Mouse (Mus musculus) heart, adult 2 months (tissue): ENCODE results near the gene Ankrd34a.

Experiments
- CTCF ChIP-seq: fragments of 200-600 bp; IDR thresholded peaks from 2 replicates; pipeline ENCODE4 v1.8.1; 2022; ENCODE audit warnings: antibody characterized with exemption, mild to moderate bottlenecking, moderate library complexity
- EP300 ChIP-seq: fragments of 200-500 bp; IDR thresholded peaks from 2 replicates; pipeline ENCODE4 v1.6.1; 2011; ENCODE audit warnings: low read depth, low read length, control low read depth; ENCODE audit not compliant: insufficient read depth
- POLR2A ChIP-seq: fragments of 200-500 bp; IDR thresholded peaks from 2 replicates; pipeline ENCODE4 v1.6.1; 2011; ENCODE audit warnings: mild to moderate bottlenecking, low read depth, low read length, control low read depth; ENCODE audit not compliant: insufficient read depth

- TF ChIP-seq POLR2A (no peak), EP300 (no peak), CTCF (no peak)
These were observed 2.6 kb downstream of the Ankrd34a start for GRCm38 (mm10) chr3:96599069-96599393.
